Mouse (Mus musculus) bone marrow, adult 2 months (tissue): ENCODE data around the gene Gemin6.

ENCODE experiments used
- CTCF ChIP-seq: fragments of 200-500 bp; IDR thresholded peaks from 2 replicates; pipeline ENCODE4 v1.5.1; 2011; ENCODE audit warnings: low read length, control low read depth; ENCODE audit not compliant: control insufficient read depth, insufficient read depth
- POLR2A ChIP-seq: fragments of 200-500 bp; IDR thresholded peaks from 2 replicates; pipeline ENCODE4 v1.6.1; 2011; ENCODE audit warnings: low read depth, mild to moderate bottlenecking, control low read depth, low read length, borderline replicate concordance; ENCODE audit not compliant: control insufficient read depth

DNA sequence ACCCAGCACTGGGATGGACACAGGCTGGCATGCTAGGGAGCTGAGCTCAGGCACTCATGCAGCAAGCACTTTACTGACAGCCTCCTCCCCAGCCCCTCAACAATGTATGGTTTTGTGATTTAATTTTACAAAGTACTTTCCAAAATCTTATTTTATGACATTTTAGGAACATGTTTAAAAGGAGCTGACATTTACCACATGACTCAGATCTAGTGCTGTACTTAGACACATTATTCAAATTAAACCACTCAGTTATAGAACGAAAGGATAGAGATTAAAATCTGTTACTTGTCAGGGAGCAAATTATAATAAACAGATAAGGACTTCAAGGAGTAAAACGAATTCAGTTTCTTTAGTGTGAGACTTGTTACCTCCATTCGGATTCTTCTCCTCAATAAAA lies 11.2 kb downstream of the Gemin6 start:
- TF ChIP-seq CTCF (no peak), POLR2A (no peak)
